Mouse (Mus musculus) thymus, postnatal 10 days (tissue): ENCODE measurements around the gene Iffo1.

Experiments
- DNase-seq, 2 experiments: peaks; one replicate each; pipeline ENCODE4 v3.0.0; 2021; ENCODE audit warnings: low spot score in 2 of 2

The Iffo1 gene

DNA sequence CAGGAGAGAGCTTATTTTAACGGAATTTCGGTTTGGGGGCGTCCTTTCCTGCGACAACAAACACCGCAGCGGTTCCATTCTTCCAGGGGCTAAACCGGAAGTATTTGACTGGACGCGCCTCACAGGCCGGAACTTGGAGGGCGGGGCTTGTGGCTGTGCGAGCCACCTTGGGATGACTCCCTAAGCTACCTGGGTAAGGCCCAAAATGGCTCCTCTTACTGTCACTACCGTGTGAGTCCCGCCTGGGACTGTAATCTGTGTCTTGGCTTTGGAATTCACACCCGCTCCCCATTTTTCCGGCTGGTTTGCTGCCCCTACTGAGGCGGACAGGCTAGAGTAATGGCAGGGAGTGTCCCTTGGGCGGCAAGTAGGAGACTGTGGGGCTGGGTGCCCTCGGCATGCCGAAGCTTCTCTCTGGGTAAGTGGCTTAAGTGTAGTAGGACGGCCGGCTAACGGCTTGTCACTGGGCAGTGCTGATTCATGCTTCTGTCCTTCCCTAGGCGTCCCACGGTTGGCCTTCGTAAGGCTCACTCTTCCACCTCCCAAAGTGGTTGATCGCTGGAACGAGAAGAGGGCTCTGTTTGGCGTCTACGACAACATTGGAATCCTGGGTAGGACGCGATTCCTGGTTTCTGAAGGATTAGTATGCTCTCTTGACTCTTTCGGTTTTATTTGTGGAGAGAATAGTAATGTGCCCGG, 47.1 kb downstream of the Iffo1 start:
- peak; percentile 84 to 90 for DNase-seq

DNA sequence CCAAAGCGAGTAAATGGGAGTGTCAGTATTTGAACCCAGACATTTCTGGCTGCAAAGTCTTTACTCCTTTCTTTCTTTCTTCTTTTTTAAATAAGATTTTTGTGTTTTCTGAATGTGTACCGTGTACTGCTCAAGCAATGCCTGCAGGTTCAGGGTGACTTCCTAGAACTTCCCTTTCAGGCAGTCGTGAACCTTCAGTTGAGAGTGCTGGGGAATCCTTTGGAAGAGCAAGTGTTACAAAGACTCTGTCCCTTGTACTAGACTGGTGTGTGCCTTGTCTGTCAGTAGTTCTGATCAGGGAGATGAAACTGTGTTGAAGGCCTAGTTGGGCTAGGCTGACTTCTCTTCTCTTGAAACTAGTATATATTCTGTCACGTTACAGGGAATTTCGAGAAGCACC, 47.8 kb downstream of the Iffo1 start:
- DNase-seq: no peak

DNA sequence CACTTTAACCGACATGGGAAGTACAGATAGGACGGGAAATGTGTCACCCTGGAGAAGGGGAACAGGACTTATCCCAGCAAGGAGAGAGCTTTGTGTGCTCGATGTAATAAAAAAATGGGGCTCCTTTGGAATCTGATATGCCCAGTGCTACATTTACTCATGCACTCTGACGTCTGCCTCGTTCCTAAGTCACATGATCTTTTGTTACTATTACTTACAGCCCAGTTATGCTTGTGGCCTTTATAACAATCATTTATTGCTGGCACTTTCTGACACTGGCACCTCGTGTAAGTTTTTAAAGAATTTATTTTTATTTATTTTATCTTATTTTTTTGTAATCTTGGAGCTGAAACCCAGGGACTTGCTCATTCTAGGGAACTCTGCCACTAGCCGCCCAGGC, 48.3 kb downstream of the Iffo1 start:
- no peak for DNase-seq

DNA sequence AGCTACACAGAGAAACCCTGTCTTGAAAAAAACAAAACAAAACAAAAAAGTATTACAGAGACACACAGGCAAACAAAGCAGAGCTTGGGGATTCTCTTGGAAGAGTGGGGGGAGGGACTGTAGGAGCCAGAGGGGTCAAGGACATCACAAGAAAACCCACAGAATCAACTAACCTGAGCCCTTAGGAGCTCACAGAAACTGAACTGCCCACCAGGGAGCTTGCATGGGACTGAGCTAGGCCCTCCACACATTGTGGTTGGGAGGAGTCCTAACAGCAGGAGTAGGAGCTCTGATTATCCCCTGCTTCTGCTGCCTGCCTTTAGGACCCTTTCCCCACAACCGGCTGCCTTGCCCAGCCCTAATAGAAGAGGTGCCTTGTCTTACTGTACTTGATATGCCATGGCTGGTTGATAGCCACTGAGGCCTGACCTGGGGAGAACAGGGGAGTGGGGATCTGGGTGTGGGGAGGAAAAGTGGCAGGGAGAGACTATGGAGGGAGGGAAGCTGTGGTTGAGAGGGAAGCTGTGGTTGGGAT, 50.6 kb downstream of the Iffo1 start:
- no peak for DNase-seq

DNA sequence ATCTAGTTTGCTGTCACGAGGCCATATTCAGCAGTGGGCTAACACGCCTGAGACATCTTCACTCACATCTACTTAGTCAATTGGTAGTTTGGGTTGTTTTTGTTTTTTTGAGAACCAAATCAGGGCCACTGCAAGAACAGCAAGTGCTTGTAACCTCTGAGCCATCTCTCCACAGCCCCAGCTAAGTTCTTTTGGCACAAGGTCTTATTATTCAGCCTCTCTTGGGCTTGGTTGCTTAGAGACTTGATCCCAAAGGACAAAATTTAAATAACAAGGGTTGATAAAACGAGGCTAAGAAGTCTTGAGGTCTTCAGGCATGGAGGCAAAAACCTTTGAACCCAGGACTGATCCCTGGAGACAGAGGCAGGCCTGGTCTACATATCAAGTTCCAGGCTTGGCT, 51.3 kb downstream of the Iffo1 start:
- no peak for DNase-seq

DNA sequence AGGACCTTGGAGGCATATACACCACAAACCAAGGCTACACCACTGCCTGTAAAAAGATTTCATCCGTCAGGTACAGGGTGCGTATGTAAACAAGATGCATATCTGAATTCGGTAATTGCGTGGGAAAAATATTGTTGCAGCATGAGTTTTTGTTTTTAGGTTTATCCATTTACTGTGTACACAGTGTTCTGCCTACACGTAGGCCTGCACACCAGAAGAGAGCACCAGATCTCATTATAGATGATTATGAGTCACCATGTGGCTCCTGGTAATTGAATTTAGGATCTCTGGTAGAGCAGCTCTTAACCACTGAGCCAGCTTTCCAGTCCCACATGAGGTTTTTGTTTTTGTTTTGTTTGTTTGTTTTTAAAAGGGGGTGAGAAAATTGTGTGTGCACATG, 52.1 kb downstream of the Iffo1 start:
- no peak for DNase-seq

DNA sequence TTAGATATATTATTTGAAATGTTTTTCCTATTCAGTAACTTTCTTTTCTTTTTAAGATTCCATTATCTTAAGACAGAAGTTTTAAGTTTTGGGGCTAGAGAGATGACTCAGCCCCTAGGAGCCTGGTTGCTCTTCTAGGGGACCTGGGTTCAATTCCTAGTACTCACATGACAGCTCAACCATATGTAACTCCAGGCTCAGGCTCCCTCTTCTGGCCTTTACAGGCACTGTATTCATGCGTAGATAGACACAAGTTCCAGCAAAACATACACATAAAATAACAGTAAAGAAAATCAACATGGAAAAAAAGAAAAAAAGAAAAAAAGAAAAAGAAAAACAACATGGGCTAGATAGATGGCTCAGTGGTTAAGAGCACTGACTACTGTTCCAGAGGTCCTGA, 65.4 kb downstream of the Iffo1 start:
- no peak for DNase-seq
